Mouse (Mus musculus) frontal cortex, postnatal 25 days (tissue): ENCODE results near the gene Btbd35f3.
"Not testable (repeated sequence)": the region's sequence is repeated elsewhere in the genome, so short reads cannot be mapped to it uniquely, and the experiment has no call there.

Experiments used
- DNase-seq, 2 experiments: peaks; one replicate each; pipeline ENCODE4 v3.0.0; 2022; ENCODE audit warnings: low spot score in 2 of 2

Gene Btbd35f3

DNA sequence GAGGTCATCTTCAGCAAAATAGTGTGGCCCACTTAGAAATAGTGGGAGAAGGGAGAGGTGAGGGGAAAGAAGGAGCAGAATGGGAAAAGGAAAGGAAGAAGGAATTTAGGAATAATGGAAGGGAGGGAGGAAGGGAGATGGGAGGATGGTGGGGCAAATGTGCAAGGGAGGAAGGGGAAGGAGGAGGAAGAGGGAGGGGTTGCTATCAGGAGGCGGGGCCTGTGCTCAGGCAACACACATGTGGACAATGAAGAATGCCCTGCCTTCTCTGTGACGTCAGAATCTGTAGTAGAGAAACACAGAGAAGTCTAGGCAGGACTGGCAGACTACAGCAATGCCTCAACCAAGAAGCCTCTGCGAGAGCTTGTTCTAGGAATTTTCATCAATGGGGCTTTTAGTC, at the start of gene Btbd35f3:
Gene Btbd35f3, plus strand, starts transcription at position 301 of the 400 bp plus-strand sequence.
- not testable (repeated sequence) for DNase-seq
